Mouse (Mus musculus) thymus, adult 2 months (tissue): Measurements from ENCODE around the gene Mipol1.

Source experiments
- CTCF ChIP-seq: fragments of 200-500 bp; IDR thresholded peaks from 2 replicates; pipeline ENCODE4 v1.5.1; 2012; ENCODE audit warnings: mild to moderate bottlenecking, control low read depth, low read length, moderate library complexity, borderline replicate concordance; ENCODE audit not compliant: control insufficient read depth, poor library complexity, insufficient read depth; ENCODE audit errors: extremely low read depth
- POLR2A ChIP-seq: fragments of 200-500 bp; IDR thresholded peaks from 2 replicates; pipeline ENCODE4 v1.6.1; 2012; ENCODE audit warnings: mild to moderate bottlenecking, low read length, control low read depth, moderate library complexity; ENCODE audit not compliant: control insufficient read depth, poor library complexity, insufficient read depth; ENCODE audit errors: extremely low read depth

- TF ChIP-seq POLR2A: no peak
- TF ChIP-seq CTCF: no peak
Observed at GRCm38 (mm10) chr12:57198269-57198668, 32.0 kb upstream of the Mipol1 start.
